Mouse (Mus musculus) layer of hippocampus, postnatal 25 days (tissue): ENCODE results near the gene Nfkbil1. TPM values are rescaled to one million over a fixed set of nuclear protein-coding genes. Genes with fewer than 3 reads are reported as not detected.

Experiments used
- DNase-seq, 2 experiments: peaks; one replicate each; pipeline ENCODE4 v3.0.0; 2022; ENCODE audit warnings: mixed read lengths in 2 of 2, low spot score in 1 of 2; ENCODE audit errors: extremely low spot score in 1 of 2
- total RNA-seq, 2 experiments: library from RNA; stranded (reverse); gene quantifications; 2 replicates each; pipeline ENCODE4 v1.2.3; 2021

Nfkbil1 gene
- total RNA-seq, 2 experiments from 2014 or later = 13.7 to 14.8 TPM

GRCm38 (mm10) chr17:35254241-35255098 lies 18.9 kb upstream of the Nfkbil1 start:
- peak in 1 of 2 experiments; percentile 55 for DNase-seq

DNA sequence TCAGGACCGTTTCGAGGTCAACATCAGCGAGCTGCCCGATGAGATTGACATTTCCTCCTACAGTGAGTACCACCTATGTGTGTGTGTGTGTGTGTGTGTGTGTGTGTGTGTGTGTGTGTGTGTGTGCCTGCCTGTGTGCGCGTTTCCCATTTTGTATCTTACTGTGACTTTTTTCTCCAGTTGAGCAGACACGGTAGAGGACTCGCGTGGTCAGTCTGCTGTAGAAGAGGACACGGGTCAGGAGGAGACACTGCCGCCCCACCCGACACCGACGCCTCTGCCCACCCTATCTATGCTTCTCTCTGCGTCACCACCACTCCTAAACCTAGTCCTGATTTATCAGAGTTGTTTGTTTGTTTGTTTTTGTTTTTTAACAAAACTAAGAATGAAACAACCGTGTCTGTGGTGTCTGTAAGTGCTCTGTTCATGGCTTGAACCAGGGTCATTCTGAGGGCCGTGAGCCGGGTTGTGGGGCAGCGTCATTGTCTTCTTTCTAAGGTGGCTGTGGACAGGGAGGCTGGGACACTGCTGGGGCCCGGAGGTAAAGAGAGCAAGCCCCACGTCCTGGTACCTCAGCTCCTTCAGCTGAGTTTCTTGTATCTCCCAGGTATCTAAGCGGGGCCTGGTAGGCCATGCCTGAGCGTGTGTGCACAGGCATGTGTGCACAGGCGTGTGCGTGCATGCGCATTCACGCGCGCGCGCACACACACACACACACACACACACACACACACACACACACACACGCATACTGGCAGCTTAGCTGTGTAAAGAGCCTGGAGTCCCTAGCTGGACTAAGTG lies 17.9 kb upstream of the Nfkbil1 start:
- no peak for DNase-seq

GRCm38 (mm10) chr17:35252619-35253292 lies 17.2 kb upstream of the Nfkbil1 start:
- DNase-seq = no peak

DNA sequence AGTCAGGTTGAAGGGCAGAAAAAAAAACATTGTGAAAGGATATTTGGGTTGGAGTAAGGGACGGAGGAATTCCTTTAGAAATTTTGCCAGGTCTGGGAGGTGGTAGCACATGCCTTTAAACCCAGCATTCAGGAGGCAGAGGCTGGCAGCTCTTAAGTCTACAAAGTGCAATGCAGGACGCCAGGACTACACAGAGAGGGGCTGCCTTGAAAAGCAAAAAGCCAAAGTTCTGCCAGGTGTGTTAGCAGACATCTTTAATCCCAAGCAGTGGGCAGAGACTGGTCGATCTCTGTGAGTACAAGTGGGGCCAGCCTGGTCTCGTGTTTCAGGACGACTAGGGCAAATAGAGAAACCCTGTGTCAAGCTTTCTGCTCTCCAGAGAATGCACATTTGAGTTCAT lies 16.4 kb upstream of the Nfkbil1 start:
- no peak for DNase-seq

DNA sequence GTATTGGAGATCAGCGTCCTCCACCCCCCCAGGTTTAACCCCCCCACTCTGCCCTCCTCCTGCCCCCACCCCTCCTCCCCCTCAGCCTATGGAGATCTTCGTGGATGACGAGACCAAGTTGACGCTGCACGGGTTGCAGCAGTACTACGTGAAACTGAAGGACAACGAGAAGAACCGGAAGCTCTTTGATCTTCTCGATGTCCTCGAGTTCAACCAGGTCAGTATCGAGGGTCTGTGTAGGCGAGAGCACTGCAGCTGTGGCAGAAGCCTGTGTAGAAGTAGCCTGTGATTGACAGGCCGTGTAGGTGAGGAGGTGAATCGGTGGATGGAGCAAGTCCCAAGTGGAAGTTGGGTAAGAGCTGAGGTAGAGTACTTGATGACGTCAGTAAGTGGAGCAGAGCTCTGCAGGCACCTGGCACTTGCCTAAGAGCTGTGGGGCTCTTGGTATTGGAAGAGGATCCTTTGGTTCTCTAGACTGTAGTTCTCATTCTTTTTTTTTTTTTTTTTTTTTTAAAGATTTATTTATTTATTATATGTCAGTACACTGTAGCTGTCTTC lies 15.6 kb upstream of the Nfkbil1 start:
- no peak for DNase-seq

- DNase-seq = no peak
Observed at GRCm38 (mm10) chr17:35250348-35251120, 14.9 kb upstream of the Nfkbil1 start.

DNA sequence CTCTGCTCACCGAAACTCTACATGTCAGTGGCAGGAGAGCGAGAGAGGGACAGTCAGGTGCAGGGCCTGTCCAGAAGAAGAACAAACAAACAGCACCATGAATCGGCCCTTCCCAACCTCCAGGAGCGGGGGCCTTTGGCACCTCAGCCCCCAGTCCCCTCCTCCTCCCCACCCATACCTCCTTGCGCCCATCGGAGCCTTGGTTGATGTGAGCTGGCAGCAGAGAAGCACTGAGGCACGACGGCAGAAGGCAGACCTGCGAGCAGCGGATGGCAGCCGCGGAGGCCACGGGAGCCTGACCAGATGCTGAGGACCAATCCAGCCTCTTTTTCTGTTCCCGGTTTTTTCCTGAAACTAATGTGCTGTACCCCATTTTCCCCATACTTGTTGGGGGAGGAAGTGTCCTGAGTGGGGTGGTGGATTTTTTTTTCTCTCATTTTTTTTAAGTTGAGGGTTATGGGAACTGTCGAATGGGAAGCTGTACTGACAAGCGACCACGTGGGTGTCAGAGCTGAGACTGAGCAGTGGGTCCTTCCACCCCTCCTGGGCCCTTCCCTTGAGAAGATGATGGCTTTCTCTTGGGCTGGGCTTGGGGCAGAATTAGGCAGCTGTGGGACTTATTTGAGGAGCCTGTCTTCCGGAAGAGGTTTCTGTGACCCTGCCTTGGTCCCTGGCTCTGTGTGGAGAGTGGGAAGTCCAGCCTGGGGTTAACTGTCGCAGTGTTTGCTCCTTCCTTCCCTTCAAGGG lies 14.0 kb upstream of the Nfkbil1 start:
- DNase-seq = no peak

DNA sequence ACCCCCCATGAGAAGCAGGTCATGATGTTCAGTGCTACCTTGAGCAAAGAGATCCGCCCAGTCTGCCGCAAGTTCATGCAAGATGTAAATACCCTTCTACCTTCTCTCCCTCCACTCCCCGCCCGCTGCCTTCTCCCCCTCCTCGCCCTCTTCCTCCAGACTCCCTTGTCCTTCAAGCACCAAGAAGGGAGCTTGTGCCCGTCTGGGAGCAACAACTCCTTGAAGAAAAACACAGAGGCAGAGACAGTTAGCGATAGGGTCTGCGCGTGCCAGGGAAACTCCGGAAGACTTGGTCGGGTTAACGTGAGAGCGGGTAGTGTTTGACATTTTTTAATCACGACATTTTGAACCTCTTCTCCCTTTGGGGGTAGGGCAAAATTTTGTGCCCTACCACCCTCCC lies 13.4 kb upstream of the Nfkbil1 start:
- no peak for DNase-seq

GRCm38 (mm10) chr17:35247144-35247543 lies 11.6 kb upstream of the Nfkbil1 start:
- no peak for DNase-seq

- DNase-seq = no peak
Observed at GRCm38 (mm10) chr17:35245731-35246623, 10.4 kb upstream of the Nfkbil1 start.

GRCm38 (mm10) chr17:35244999-35245398 lies 9.4 kb upstream of the Nfkbil1 start:
- DNase-seq = no peak

- DNase-seq = no peak
Observed at GRCm38 (mm10) chr17:35243086-35243485, 7.5 kb upstream of the Nfkbil1 start.

DNA sequence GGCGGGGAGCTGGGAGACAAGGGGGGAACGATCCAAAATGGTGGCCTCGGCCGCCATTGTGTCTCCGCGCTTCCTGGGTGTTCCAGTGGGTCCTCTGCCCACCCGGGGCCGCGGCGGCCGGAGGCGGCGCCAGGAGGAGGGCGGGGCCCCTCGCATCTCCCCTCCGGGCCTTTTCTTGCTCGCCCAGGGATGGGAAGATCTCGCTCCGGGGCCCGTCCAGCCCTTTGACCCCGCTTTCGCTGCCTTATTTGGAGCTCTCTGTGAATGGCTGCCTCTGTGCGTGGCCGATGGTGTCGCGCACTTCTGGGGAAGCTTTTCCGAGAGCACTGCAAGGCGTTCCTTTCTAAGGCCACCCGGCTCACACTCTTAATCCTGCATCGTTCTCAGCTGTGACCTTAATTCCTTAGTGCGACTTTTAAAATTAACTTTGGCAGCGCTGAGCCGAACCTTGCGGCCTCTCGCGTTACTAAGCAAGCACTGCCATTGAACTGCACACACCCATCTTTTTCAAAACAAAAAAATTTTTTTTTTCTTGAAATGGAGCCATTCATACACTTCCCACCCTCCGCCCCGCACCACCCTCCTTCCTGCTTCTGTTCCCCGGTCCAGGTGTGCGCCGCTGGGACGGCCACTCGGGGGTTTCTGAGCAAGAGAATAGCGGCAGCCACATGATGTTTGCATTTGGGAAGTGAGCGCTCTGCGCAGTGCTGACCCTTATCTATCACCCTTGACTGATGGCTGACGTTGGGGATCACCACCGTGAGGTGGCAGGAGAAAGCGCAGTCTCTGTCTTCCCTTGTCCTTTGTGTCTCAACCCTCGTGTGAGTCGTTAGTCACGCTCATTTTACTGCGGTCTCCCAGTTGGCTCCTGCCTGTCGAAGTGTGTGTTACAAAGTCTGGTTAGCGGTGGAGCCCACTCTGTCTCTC lies 6.7 kb upstream of the Nfkbil1 start:
- DNase-seq = peak in 1 of 2 experiments; percentile 45

- DNase-seq = peak; percentile 87 to 96
Observed at GRCm38 (mm10) chr17:35241305-35242014, 5.9 kb upstream of the Nfkbil1 start, which contains the start of gene Ddx39b. Gene Ddx39b, plus strand, starts transcription at chr17:35241746.

- no peak for DNase-seq
Observed at GRCm38 (mm10) chr17:35240384-35241304, 5.1 kb upstream of the Nfkbil1 start.
